Mouse (Mus musculus) ES-E14 (cell line): ENCODE data around the gene Robo1. TPM values are rescaled to one million over a fixed set of nuclear protein-coding genes. Genes with fewer than 3 reads are reported as not detected.

Experiments used
- DNase-seq: peaks from one replicate; pipeline ENCODE4 v3.0.0-alpha.2; 2013; ENCODE audit warnings: low read depth, low spot score
- H3K27ac ChIP-seq: 2 replicates; pipeline ENCODE4 v1.5.1; 2012; ENCODE audit warnings: low read depth, mild to moderate bottlenecking, low read length, moderate library complexity, mixed read lengths; ENCODE audit not compliant: poor library complexity, insufficient read depth, severe bottlenecking
- H3K36me3 ChIP-seq: 2 replicates; pipeline ENCODE4 v1.6.1; 2012; ENCODE audit warnings: mild to moderate bottlenecking, low read length, moderate library complexity, mixed read lengths; ENCODE audit not compliant: control insufficient read depth, poor library complexity, insufficient read depth, severe bottlenecking
- H3K4me1 ChIP-seq, 2 experiments: fragments of 150-350 bp in 1 of 2; sonication (generic) in 1 of 2; 2 replicates each; pipeline ENCODE4 v1.6.1; 2012; ENCODE audit warnings: low read length in 2 of 2, mild to moderate bottlenecking in 1 of 2, mixed read lengths in 1 of 2; ENCODE audit not compliant: control insufficient read depth in 2 of 2, insufficient read depth in 2 of 2, poor library complexity in 1 of 2
- H3K4me3 ChIP-seq, 2 experiments: fragments of 150-350 bp in 1 of 2; sonication (generic) in 1 of 2; 2 replicates each; pipeline ENCODE4 v1.5.1; 2012; ENCODE audit warnings: low read length in 2 of 2, low read depth in 1 of 2, mild to moderate bottlenecking in 1 of 2, mixed read lengths in 1 of 2; ENCODE audit not compliant: insufficient read depth in 1 of 2, poor library complexity in 1 of 2, severe bottlenecking in 1 of 2
- H3K9ac ChIP-seq: 2 replicates; pipeline ENCODE4 v1.6.1; 2012; ENCODE audit warnings: low read depth, mild to moderate bottlenecking, low read length, mixed read lengths; ENCODE audit not compliant: poor library complexity, insufficient read depth, severe bottlenecking
- H3K9me3 ChIP-seq: fragments of 150-350 bp; sonication (generic); 2 replicates; pipeline ENCODE4 v1.6.1; 2012; ENCODE audit warnings: low read depth, mild to moderate bottlenecking, low read length; ENCODE audit not compliant: control insufficient read depth, insufficient read depth
- CHD2 ChIP-seq: IDR thresholded peaks from 2 replicates; pipeline ENCODE4 v1.6.1; 2014; ENCODE audit warnings: mild to moderate bottlenecking, low read depth, low read length, inconsistent platforms
- HCFC1 ChIP-seq: IDR thresholded peaks from 2 replicates; pipeline ENCODE4 v1.6.1; 2012; ENCODE audit warnings: low read length, inconsistent platforms, borderline replicate concordance; ENCODE audit not compliant: insufficient read depth
- MAFK ChIP-seq: IDR thresholded peaks from 2 replicates; pipeline ENCODE4 v1.6.1; 2014; ENCODE audit warnings: mild to moderate bottlenecking, low read depth, low read length, inconsistent platforms; ENCODE audit not compliant: insufficient read depth
- ZC3H11A ChIP-seq: IDR thresholded peaks from 2 replicates; pipeline ENCODE4 v1.6.1; 2012; ENCODE audit warnings: low read depth, mild to moderate bottlenecking, inconsistent platforms, low read length, borderline replicate concordance
- ZNF384 ChIP-seq: IDR thresholded peaks from 2 replicates; pipeline ENCODE4 v1.6.1; 2012; ENCODE audit warnings: low read depth, low read length, inconsistent platforms
- in situ Hi-C, 2 experiments: fragments of 600-800 bp; cut with MboI; formaldehyde crosslinking; loops; one replicate each; pipeline ENCODE4 v1.15.1; 2025; ENCODE audit warnings: low sequenced_read_pairs in 2 of 2, inconsistent platforms in 1 of 2; ENCODE audit not compliant: unreplicated experiment in 2 of 2
- total RNA-seq: library from RNA; depleted of rRNA; stranded (reverse); fragments of 300-350 nt; gene quantifications from 2 replicates; pipeline ENCODE4 v1.2.3, GENCODE M21; 2012

Robo1 gene
- total RNA-seq, 1 experiment: 20.5 TPM

GRCm38 (mm10) chr16:72828381-72828780, 520.3 kb downstream of the Robo1 start:
- Histone ChIP-seq H3K4me1 (no peaks in the 10 kb centered on the region), H3K9ac (no peak overlapping the region), H3K4me3 (no peak overlapping the region), H3K27ac (no peak overlapping the region), H3K9me3 (no peaks in the 10 kb centered on the region), H3K36me3 (no peaks in the 10 kb centered on the region)
- in situ Hi-C loops: no loop called here
- TF ChIP-seq CHD2 (no peak), HCFC1 (no peak), ZNF384 (no peak), ZC3H11A (no peak), MAFK (no peak)
- no peak for DNase-seq

GRCm38 (mm10) chr16:72829530-72829929, 521.4 kb downstream of the Robo1 start:
- H3K36me3 ChIP-seq: no peaks in the 10 kb centered on the region
- no peak overlapping the region for H3K4me3 ChIP-seq
- in situ Hi-C loops: no loop called here
- H3K4me1 ChIP-seq: no peaks in the 10 kb centered on the region
- H3K27ac ChIP-seq: no peak overlapping the region
- H3K9ac ChIP-seq: no peak overlapping the region
- no peak for TF ChIP-seq HCFC1
- TF ChIP-seq ZNF384: no peak
- no peaks in the 10 kb centered on the region for H3K9me3 ChIP-seq
- DNase-seq: no peak

GRCm38 (mm10) chr16:72830394-72831056, 522.4 kb downstream of the Robo1 start:
- Histone ChIP-seq H3K9me3 (no peaks in the 10 kb centered on the region), H3K4me3 (no peak overlapping the region), H3K9ac (no peak overlapping the region), H3K27ac (no peak overlapping the region), H3K4me1 (no peaks in the 10 kb centered on the region), H3K36me3 (no peaks in the 10 kb centered on the region)
- TF ChIP-seq CHD2 (no peak), ZC3H11A (no peak), MAFK (no peak), HCFC1 (no peak), ZNF384 (no peak)
- in situ Hi-C loops: no loop called here
- DNase-seq: no peak

- DNase-seq: no peak
- H3K27ac ChIP-seq: no peak overlapping the region
- no peaks in the 10 kb centered on the region for H3K9me3 ChIP-seq
- no peaks in the 10 kb centered on the region for H3K36me3 ChIP-seq
- no peaks in the 10 kb centered on the region for H3K4me1 ChIP-seq
- in situ Hi-C loops: no loop called here
- no peak for TF ChIP-seq HCFC1
- TF ChIP-seq ZNF384: no peak
- TF ChIP-seq ZC3H11A: no peak
- TF ChIP-seq CHD2: no peak
- no peak for TF ChIP-seq MAFK
- H3K9ac ChIP-seq: no peak overlapping the region
- H3K4me3 ChIP-seq: no peak overlapping the region
Measured at GRCm38 (mm10) chr16:72834266-72834665, 526.2 kb downstream of the Robo1 start.

- Histone ChIP-seq H3K36me3 (no peaks in the 10 kb centered on the region), H3K9me3 (no peaks in the 10 kb centered on the region), H3K4me1 (no peaks in the 10 kb centered on the region), H3K9ac (no peak overlapping the region), H3K27ac (no peak overlapping the region), H3K4me3 (no peak overlapping the region)
- TF ChIP-seq HCFC1 (no peak), ZC3H11A (no peak), ZNF384 (no peak), MAFK (no peak), CHD2 (no peak)
- no peak for DNase-seq
- in situ Hi-C loops: no loop called here
Measured at GRCm38 (mm10) chr16:72839031-72839430, 530.9 kb downstream of the Robo1 start.
